Mouse (Mus musculus) thymus, adult 2 months (tissue): ENCODE measurements at regions not wholly inside any gene's neighbourhood (a gene's known extent, or its start where the extent isn't known, plus 50 kb on each side); places are given as distances from the start of the nearest gene placed in this dataset.
A peak's percentile ranks its signal among the peaks of the same experiment; 100 is the strongest.

Experiments used
- DNase-seq: peaks from one replicate; pipeline ENCODE4 v3.0.0; 2021
- H3K27ac ChIP-seq: fragments of 200-500 bp; 2 replicates; pipeline ENCODE4 v1.5.1; 2012; ENCODE audit warnings: low read length, control low read depth; ENCODE audit not compliant: control insufficient read depth, insufficient read depth
- H3K27me3 ChIP-seq: fragments of 200-500 bp; 2 replicates; pipeline ENCODE4 v1.6.1; 2012; ENCODE audit warnings: mild to moderate bottlenecking, low read length, moderate library complexity, mixed read lengths; ENCODE audit not compliant: control insufficient read depth, insufficient read depth
- H3K36me3 ChIP-seq: fragments of 200-500 bp; 2 replicates; pipeline ENCODE4 v1.6.1; 2012; ENCODE audit warnings: mild to moderate bottlenecking, low read length, moderate library complexity; ENCODE audit not compliant: control insufficient read depth, insufficient read depth
- H3K4me1 ChIP-seq: fragments of 200-500 bp; replicated peaks from 2 replicates; pipeline ENCODE4 v1.6.1; 2012; ENCODE audit warnings: low read length; ENCODE audit not compliant: control insufficient read depth, insufficient read depth
- H3K4me3 ChIP-seq: fragments of 200-500 bp; 2 replicates; pipeline ENCODE4 v1.5.1; 2012; ENCODE audit warnings: mild to moderate bottlenecking, low read length, control low read depth, moderate library complexity; ENCODE audit not compliant: control insufficient read depth, insufficient read depth
- CTCF ChIP-seq: fragments of 200-500 bp; IDR thresholded peaks from 2 replicates; pipeline ENCODE4 v1.5.1; 2012; ENCODE audit warnings: mild to moderate bottlenecking, control low read depth, low read length, moderate library complexity, borderline replicate concordance; ENCODE audit not compliant: control insufficient read depth, poor library complexity, insufficient read depth; ENCODE audit errors: extremely low read depth
- POLR2A ChIP-seq: fragments of 200-500 bp; IDR thresholded peaks from 2 replicates; pipeline ENCODE4 v1.6.1; 2012; ENCODE audit warnings: mild to moderate bottlenecking, low read length, control low read depth, moderate library complexity; ENCODE audit not compliant: control insufficient read depth, poor library complexity, insufficient read depth; ENCODE audit errors: extremely low read depth
- WGBS: fragments of 180-500 bp; shearing (Covaris S2); methylation state at CpG from one replicate; pipeline ENCODE4 v1.1.7; 2018; 5-methylcytosine and 5-hydroxymethylcytosine counted together

DNA sequence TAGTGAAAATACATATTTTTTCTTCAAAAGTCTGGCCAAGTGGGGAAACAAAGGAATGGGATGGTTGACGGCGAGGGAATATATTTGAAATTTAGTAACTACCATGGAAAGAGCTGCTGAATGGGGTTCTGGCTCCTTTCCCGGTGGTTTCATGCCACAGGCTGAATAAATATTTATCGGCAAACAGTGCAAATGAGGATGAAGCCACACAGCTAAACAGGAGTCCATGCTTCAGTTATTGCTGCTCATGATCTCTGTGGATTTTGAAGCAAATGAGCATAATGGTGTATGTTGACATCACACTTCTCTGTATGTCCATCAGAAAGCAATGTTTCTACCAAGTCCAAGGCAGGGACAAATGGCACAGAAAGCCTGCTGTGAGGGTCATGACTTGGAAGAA, 3580.6 kb upstream of the Gm7489 start:
- H3K4me1 ChIP-seq = peaks cover 2% of the 10 kb centered on the region; the same call in 1 of the 2 replicates
- no peak for DNase-seq
- H3K4me3 ChIP-seq = no peak overlapping the region
- WGBS = 93% methylated on average over 4 of the region's 4 CpGs
- H3K36me3 ChIP-seq = no peaks in the 10 kb centered on the region
- H3K27ac ChIP-seq = no peak overlapping the region
- TF ChIP-seq POLR2A = no peak
- TF ChIP-seq CTCF = no peak
- no peaks in the 10 kb centered on the region for H3K27me3 ChIP-seq

DNA sequence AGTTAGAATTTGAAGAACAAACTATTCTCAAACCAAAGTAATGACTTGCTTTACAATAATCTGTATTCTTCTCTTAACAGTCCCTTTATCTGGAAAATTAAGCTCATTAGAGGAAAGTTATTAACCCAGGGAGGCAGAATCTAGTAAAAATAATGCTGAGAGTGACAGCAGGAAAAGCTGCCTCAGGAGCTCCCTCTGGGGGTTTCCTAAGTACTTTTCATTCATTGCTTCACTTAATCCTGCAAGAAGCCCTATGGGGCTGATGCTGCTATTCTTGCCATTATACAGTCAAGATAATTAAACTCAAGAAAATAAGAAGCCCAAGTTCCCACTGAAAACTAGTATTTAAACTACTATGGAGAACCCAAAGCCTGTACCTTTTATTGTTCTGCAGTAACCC, 3563.9 kb upstream of the Gm7489 start:
- Histone ChIP-seq H3K27me3 (no peaks in the 10 kb centered on the region), H3K27ac (no peak overlapping the region), H3K4me3 (no peak overlapping the region), H3K36me3 (no peaks in the 10 kb centered on the region), H3K4me1 (no peaks in the 10 kb centered on the region)
- TF ChIP-seq POLR2A (no peak), CTCF (no peak)
- peak; percentile 14 for DNase-seq

DNA sequence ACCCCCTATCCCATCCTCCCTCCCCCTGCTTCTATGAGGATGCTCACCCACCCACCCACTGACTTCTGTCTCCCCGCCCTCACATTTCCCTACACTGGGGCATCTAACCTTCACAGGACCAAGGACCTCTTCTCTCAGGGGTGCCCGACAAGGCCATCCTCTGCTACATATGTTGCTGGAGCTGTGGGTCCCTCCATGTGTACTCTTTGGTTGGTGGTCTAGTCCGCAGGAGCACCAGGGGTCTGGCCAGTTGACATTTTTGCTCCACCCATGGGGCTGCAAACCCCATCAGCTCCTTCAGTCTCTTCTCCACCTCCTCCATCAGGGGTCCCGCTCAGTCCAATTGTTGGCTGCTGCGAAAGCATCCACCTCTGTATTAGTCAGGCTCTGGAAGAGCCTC, 3539.2 kb upstream of the Gm7489 start:
- no peaks in the 10 kb centered on the region for H3K27me3 ChIP-seq
- H3K4me1 ChIP-seq = no peaks in the 10 kb centered on the region
- no peaks in the 10 kb centered on the region for H3K36me3 ChIP-seq
- no peak overlapping the region for H3K4me3 ChIP-seq
- no peak for TF ChIP-seq CTCF
- TF ChIP-seq POLR2A = no peak
- DNase-seq = no peak
- WGBS = 96% methylated on average over 5 of the region's 5 CpGs
- H3K27ac ChIP-seq = no peak overlapping the region

DNA sequence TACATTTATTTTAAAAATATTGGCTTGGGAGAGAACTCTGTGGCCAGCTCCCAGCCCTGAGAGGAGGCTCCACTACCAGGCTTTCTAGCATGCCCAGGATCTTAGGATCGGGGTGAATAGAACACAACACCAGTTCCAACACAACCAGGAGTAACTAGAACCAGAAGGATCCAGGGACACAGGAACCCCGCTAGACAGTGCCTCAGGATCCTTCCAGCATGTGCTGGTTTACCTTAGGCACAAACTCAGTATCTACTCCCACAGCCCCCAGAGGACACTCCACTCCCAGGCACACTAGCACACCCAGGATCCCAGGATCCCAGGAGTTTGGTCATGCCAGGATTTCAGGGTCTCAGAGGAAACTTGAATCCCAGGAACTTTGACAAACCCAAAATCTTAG, 3537.8 kb upstream of the Gm7489 start:
- Histone ChIP-seq H3K36me3 (no peaks in the 10 kb centered on the region), H3K4me3 (no peak overlapping the region), H3K27ac (no peak overlapping the region), H3K4me1 (no peaks in the 10 kb centered on the region), H3K27me3 (no peaks in the 10 kb centered on the region)
- WGBS = 100% methylated on average over 2 of the region's 2 CpGs
- DNase-seq = no peak
- TF ChIP-seq CTCF (no peak), POLR2A (no peak)

DNA sequence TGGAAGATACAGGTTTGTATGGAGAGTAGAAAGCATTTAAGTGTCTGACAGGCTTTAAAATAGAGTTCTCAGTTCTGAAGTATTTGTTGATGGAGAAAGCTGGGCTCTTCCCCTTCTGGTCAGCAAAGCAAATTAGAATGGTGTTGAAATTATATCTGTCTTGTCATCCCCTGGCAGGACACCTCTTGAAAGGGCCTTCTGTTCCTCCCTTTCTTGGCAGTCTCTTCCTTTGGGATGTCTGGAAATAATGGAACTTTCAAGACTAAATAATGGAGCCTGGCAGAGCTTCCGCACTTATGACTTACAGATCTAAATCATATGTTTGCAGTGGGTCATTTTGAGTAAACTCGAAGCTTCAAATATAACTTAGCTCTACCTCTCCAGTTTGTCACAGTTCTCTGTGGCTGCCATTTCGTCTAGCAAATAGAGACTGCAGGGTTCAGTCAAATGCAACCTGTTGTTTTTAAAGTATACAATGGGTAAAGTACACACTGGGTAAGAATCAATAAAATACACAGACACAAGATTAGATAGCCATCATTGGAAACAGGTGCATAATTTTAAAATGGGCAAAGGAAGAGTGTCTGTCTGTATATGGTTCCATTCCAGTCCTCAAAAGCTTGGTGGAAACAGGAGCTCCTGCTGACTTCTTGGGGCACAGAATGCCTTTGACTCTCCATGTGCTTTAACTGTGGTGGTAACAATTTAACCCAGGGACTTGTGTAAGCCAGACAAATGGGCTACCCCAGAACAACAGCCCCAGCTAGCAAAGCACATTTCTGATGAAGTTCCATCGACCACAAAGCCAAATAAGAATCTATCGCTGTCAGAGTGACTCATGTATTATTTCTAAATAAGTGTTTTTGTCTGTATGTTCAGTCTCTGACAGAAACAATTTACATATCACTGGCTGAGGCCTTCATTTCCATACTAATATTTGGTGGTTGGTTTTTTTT, 3524.4 kb upstream of the Gm7489 start:
- DNase-seq = no peak
- 92% methylated on average over 5 of the region's 5 CpGs for WGBS
- peaks cover 2% of the 10 kb centered on the region for H3K4me1 ChIP-seq
- TF ChIP-seq POLR2A (no peak), CTCF (no peak)
- H3K27ac ChIP-seq = no peak overlapping the region
- H3K4me3 ChIP-seq = no peak overlapping the region
- no peaks in the 10 kb centered on the region for H3K27me3 ChIP-seq
- no peaks in the 10 kb centered on the region for H3K36me3 ChIP-seq

DNA sequence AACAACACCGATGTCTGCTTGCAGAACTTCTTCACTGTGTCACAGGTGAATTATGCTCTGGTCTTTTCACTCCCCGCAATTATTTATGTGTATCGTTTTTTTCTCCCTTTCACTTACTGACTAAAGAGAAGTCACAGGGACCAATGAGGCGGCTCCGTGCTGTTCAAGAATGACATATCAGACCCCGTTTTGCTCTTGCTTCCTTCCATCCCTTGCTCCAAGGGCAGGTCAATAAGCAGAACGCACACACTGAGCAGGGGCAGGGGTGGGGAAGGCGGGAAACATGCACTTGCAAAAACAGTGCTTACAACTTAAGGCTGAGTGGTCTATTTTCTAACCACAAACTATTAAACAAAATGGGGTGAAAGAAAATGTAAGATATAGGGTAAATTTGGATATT, 3523.4 kb upstream of the Gm7489 start:
- Histone ChIP-seq H3K4me3 (peak overlapping the region; percentile 35), H3K27ac (peak overlapping the region; percentile 66; the same call in 1 of the 2 replicates), H3K4me1 (peaks cover 2% of the 10 kb centered on the region), H3K36me3 (no peaks in the 10 kb centered on the region), H3K27me3 (no peaks in the 10 kb centered on the region)
- 7% methylated on average over 8 of the region's 8 CpGs for WGBS
- TF ChIP-seq CTCF (no peak), POLR2A (no peak)
- DNase-seq = peak; percentile 11
